Mouse (Mus musculus) lung, embryonic 16.5 days (tissue): ENCODE measurements at regions not wholly inside any gene's neighbourhood (a gene's known extent, or its start where the extent isn't known, plus 50 kb on each side); places are given as distances from the start of the nearest gene placed in this dataset.

Experiments
- ATAC-seq: fragments of 200-750 bp; cut with Nextera tagmentation; 2 replicates; pipeline ENCODE4 v1.8.0; 2017; ENCODE audit warnings: low read depth, mild to moderate bottlenecking, moderate library complexity
- H3K27ac ChIP-seq: fragments of 300-500 bp; sonication (generic); 2 replicates; pipeline ENCODE4 v1.5.1; 2014; ENCODE audit warnings: mild to moderate bottlenecking, control low read depth, low read length
- H3K27me3 ChIP-seq: fragments of 300-500 bp; sonication (generic); 2 replicates; pipeline ENCODE4 v1.6.1; 2014; ENCODE audit warnings: low read depth, low read length, mixed read lengths; ENCODE audit not compliant: control insufficient read depth, insufficient read depth
- H3K36me3 ChIP-seq: fragments of 300-500 bp; sonication (generic); 2 replicates; pipeline ENCODE4 v1.6.1; 2014; ENCODE audit warnings: low read length; ENCODE audit not compliant: control insufficient read depth, insufficient read depth
- H3K4me1 ChIP-seq: fragments of 300-500 bp; sonication (generic); replicated peaks from 2 replicates; pipeline ENCODE4 v1.6.1; 2014; ENCODE audit warnings: low read length, mixed read lengths; ENCODE audit not compliant: control insufficient read depth, insufficient read depth
- H3K4me2 ChIP-seq: fragments of 300-500 bp; sonication (generic); 2 replicates; pipeline ENCODE4 v1.6.1; 2014; ENCODE audit warnings: low read depth, low read length, control low read depth
- H3K4me3 ChIP-seq: fragments of 300-500 bp; sonication (generic); 2 replicates; pipeline ENCODE4 v1.5.1; 2014; ENCODE audit warnings: mild to moderate bottlenecking, low read length, control low read depth
- H3K9ac ChIP-seq: fragments of 300-500 bp; sonication (generic); 2 replicates; pipeline ENCODE4 v1.6.1; 2014; ENCODE audit warnings: low read length, control low read depth
- H3K9me3 ChIP-seq: fragments of 300-500 bp; sonication (generic); 2 replicates; pipeline ENCODE4 v1.6.1; 2016; ENCODE audit warnings: low read length; ENCODE audit not compliant: control insufficient read depth
- WGBS: fragments of 180-500 bp; shearing (Covaris S2); extraction: QIAGEN DNeasy Blood & Tissue Kit; methylation state at CpG from one replicate; pipeline ENCODE4 v1.1.7; 2014; 5-methylcytosine and 5-hydroxymethylcytosine counted together

- no peak for ATAC-seq
- H3K4me1 ChIP-seq = no peaks in the 10 kb centered on the region
- no peak overlapping the region for H3K9ac ChIP-seq
- H3K36me3 ChIP-seq = no peaks in the 10 kb centered on the region
- no peak overlapping the region for H3K27ac ChIP-seq
- H3K4me3 ChIP-seq = no peak overlapping the region
- no peaks in the 10 kb centered on the region for H3K9me3 ChIP-seq
- WGBS = 58% methylated on average over 5 of the region's 5 CpGs
- no peak overlapping the region for H3K4me2 ChIP-seq
- no peaks in the 10 kb centered on the region for H3K27me3 ChIP-seq
These were observed 136.5 kb downstream of the Snx19 start for GRCm38 (mm10) chr9:30563399-30563798.

- no peaks in the 10 kb centered on the region for H3K9me3 ChIP-seq
- H3K4me3 ChIP-seq = no peak overlapping the region
- H3K4me1 ChIP-seq = no peaks in the 10 kb centered on the region
- H3K27ac ChIP-seq = no peak overlapping the region
- no peaks in the 10 kb centered on the region for H3K27me3 ChIP-seq
- 60% methylated on average over 2 of the region's 2 CpGs for WGBS
- H3K4me2 ChIP-seq = no peak overlapping the region
- no peak overlapping the region for H3K9ac ChIP-seq
- no peak for ATAC-seq
- no peaks in the 10 kb centered on the region for H3K36me3 ChIP-seq
These were observed 128.0 kb downstream of the Snx19 start for GRCm38 (mm10) chr9:30554908-30555307.

- Histone ChIP-seq H3K4me1 (no peaks in the 10 kb centered on the region), H3K27ac (no peak overlapping the region), H3K36me3 (no peaks in the 10 kb centered on the region), H3K4me3 (no peak overlapping the region), H3K9me3 (no peaks in the 10 kb centered on the region), H3K27me3 (no peaks in the 10 kb centered on the region), H3K4me2 (no peak overlapping the region), H3K9ac (no peak overlapping the region)
- WGBS = 84% methylated on average over 8 of the region's 8 CpGs
- ATAC-seq = no peak
These were observed 125.8 kb downstream of the Snx19 start for GRCm38 (mm10) chr9:30552721-30553120.

GRCm38 (mm10) chr9:30549892-30550515, 123.1 kb downstream of the Snx19 start:
- H3K36me3 ChIP-seq = no peaks in the 10 kb centered on the region
- H3K4me1 ChIP-seq = no peaks in the 10 kb centered on the region
- H3K9ac ChIP-seq = no peak overlapping the region
- 78% methylated on average over 5 of the region's 5 CpGs for WGBS
- H3K4me3 ChIP-seq = no peak overlapping the region
- H3K27me3 ChIP-seq = no peaks in the 10 kb centered on the region
- no peak for ATAC-seq
- no peak overlapping the region for H3K4me2 ChIP-seq
- no peaks in the 10 kb centered on the region for H3K9me3 ChIP-seq
- no peak overlapping the region for H3K27ac ChIP-seq

GRCm38 (mm10) chr9:30539858-30540257, 113.0 kb downstream of the Snx19 start:
- H3K4me2 ChIP-seq = no peak overlapping the region
- H3K27ac ChIP-seq = no peak overlapping the region
- 79% methylated on average over 6 of the region's 6 CpGs for WGBS
- H3K4me3 ChIP-seq = no peak overlapping the region
- no peaks in the 10 kb centered on the region for H3K9me3 ChIP-seq
- ATAC-seq = no peak
- H3K4me1 ChIP-seq = no peaks in the 10 kb centered on the region
- H3K9ac ChIP-seq = no peak overlapping the region
- H3K36me3 ChIP-seq = no peaks in the 10 kb centered on the region
- H3K27me3 ChIP-seq = no peaks in the 10 kb centered on the region

- no peaks in the 10 kb centered on the region for H3K4me1 ChIP-seq
- no peak overlapping the region for H3K4me2 ChIP-seq
- H3K27me3 ChIP-seq = no peaks in the 10 kb centered on the region
- 53% methylated on average over 8 of the region's 8 CpGs for WGBS
- no peaks in the 10 kb centered on the region for H3K9me3 ChIP-seq
- H3K4me3 ChIP-seq = no peak overlapping the region
- ATAC-seq = no peak
- H3K27ac ChIP-seq = no peak overlapping the region
- no peaks in the 10 kb centered on the region for H3K36me3 ChIP-seq
- no peak overlapping the region for H3K9ac ChIP-seq
These were observed 109.7 kb downstream of the Snx19 start for GRCm38 (mm10) chr9:30536508-30537100.

GRCm38 (mm10) chr9:30534961-30535360, 108.1 kb downstream of the Snx19 start:
- Histone ChIP-seq H3K4me2 (no peak overlapping the region), H3K4me1 (no peaks in the 10 kb centered on the region), H3K9ac (no peak overlapping the region), H3K36me3 (no peaks in the 10 kb centered on the region), H3K27me3 (no peaks in the 10 kb centered on the region), H3K9me3 (no peaks in the 10 kb centered on the region), H3K4me3 (no peak overlapping the region), H3K27ac (no peak overlapping the region)
- no peak for ATAC-seq
- WGBS = 57% methylated on average over 4 of the region's 4 CpGs

- Histone ChIP-seq H3K36me3 (no peaks in the 10 kb centered on the region), H3K4me1 (no peaks in the 10 kb centered on the region), H3K9ac (no peak overlapping the region), H3K4me3 (no peak overlapping the region), H3K4me2 (no peak overlapping the region), H3K27me3 (no peaks in the 10 kb centered on the region), H3K9me3 (no peaks in the 10 kb centered on the region), H3K27ac (no peak overlapping the region)
- 80% methylated on average over 11 of the region's 11 CpGs for WGBS
- no peak for ATAC-seq
These were observed 107.0 kb downstream of the Snx19 start for GRCm38 (mm10) chr9:30533780-30534343.

GRCm38 (mm10) chr9:30533091-30533779, 106.3 kb downstream of the Snx19 start:
- H3K27ac ChIP-seq = no peak overlapping the region
- 53% methylated on average over 9 of the region's 9 CpGs for WGBS
- H3K4me1 ChIP-seq = no peaks in the 10 kb centered on the region
- no peak overlapping the region for H3K4me2 ChIP-seq
- no peak for ATAC-seq
- H3K9me3 ChIP-seq = no peaks in the 10 kb centered on the region
- no peak overlapping the region for H3K4me3 ChIP-seq
- no peak overlapping the region for H3K9ac ChIP-seq
- H3K27me3 ChIP-seq = no peaks in the 10 kb centered on the region
- no peaks in the 10 kb centered on the region for H3K36me3 ChIP-seq
